ENCODE assay signal across 28 mouse cellular contexts in genomic region chrY:90718021-90718420, GRCm38 (mm10). TPM values are rescaled to one million over a fixed set of nuclear protein-coding genes. Genes with fewer than 3 reads are reported as not detected.
DNase-seq lines count a peak whose midpoint lies in the region; ATAC-seq and TF ChIP-seq lines count a peak whose summit lies in the region.
"Not testable (repeated sequence)": the region's sequence is repeated elsewhere in the genome, so short reads cannot be mapped to it uniquely, and the experiment has no call there.
"Had no signal": no experiment of that assay in that cellular context is flagged by ENCODE, and none has a peak within 500 bp of the region (broad histone marks: within the 10 kb centered on the region; RNA-seq: fewer than 3 reads in every experiment).

No protein-coding gene starts in this region.

- peak; percentile 40; the same call in 1 of the 2 replicates for ATAC-seq in forebrain, embryonic 14.5 days

- peaks cover 24% of the 10 kb centered on the region for H3K9me3 ChIP-seq in E14TG2a.4 (ENCODE audit: low read length)
- H3K9me3 ChIP-seq in ES-E14 (ENCODE audit: control insufficient read depth, insufficient read depth, low read depth, low read length); forebrain, embryonic 14.5 days (replicated peaks; ENCODE audit: control insufficient read depth, low read length): not testable (repeated sequence)

- in situ Hi-C loops in ES-E14 (cut with MboI; ENCODE audit: low sequenced_read_pairs in 2 of 2, unreplicated experiment in 2 of 2): not testable (repeated sequence)

- peak overlapping the region; percentile 5; the same call in 1 of the 2 replicates for H3K4me3 ChIP-seq in E14TG2a.4 (replicated peaks; ENCODE audit: low read length)
- H3K4me3 ChIP-seq in ES-E14 (ENCODE audit: insufficient read depth in 1 of 2, low read depth in 1 of 2, low read length in 2 of 2, poor library complexity in 1 of 2, severe bottlenecking in 1 of 2); forebrain, embryonic 14.5 days (ENCODE audit: low read depth, low read length): not testable (repeated sequence)

- not testable (repeated sequence) for TF ChIP-seq CTCF in E14TG2a.4 (conservative IDR thresholded peaks at IDR 0.05; ENCODE audit: low read length)

- not testable (repeated sequence) for H3K4me2 ChIP-seq in forebrain, embryonic 14.5 days (ENCODE audit: low read length)

- H3K4me1 ChIP-seq in E14TG2a.4 (replicated peaks; ENCODE audit: low read depth, low read length); ES-E14 (ENCODE audit: control insufficient read depth in 2 of 2, insufficient read depth in 2 of 2, low read length in 2 of 2, poor library complexity in 1 of 2); forebrain, embryonic 14.5 days (ENCODE audit: control insufficient read depth, insufficient read depth, low read length): not testable (repeated sequence)

- DNase-seq in CD4-positive helper T cell, adult 2 months (ENCODE audit: low read depth, low spot score): peak; percentile 36
- DNase-seq in ES-E14 (ENCODE audit: low read depth, low spot score) (peak; percentile 78), NIH3T3 (ENCODE audit: low read depth) (peak; percentile 13)
- not testable (repeated sequence) for DNase-seq in forebrain, embryonic 14.5 days (ENCODE audit: low spot score)
- DNase-seq in naive thymus-derived CD4-positive, alpha-beta T cell, adult 2 months (ENCODE audit: low read depth): peak; percentile 39
- peak; percentile 43 for DNase-seq in splenic B cell, adult 2 months (ENCODE audit: low read depth, low spot score)

- WGBS in forebrain, embryonic 14.5 days: 82% methylated on average over 9 of the region's 9 CpGs

- H3K36me3 ChIP-seq in E14TG2a.4 (ENCODE audit: insufficient read depth, low read length): peaks cover 16% of the 10 kb centered on the region
- not testable (repeated sequence) for H3K36me3 ChIP-seq in ES-E14 (ENCODE audit: control insufficient read depth, insufficient read depth, low read length, poor library complexity, severe bottlenecking); forebrain, embryonic 14.5 days (ENCODE audit: control insufficient read depth, insufficient read depth, low read length); splenic B cell, adult 2 months (ENCODE audit: control insufficient read depth, insufficient read depth, low read length, poor library complexity, severe bottlenecking)

- H3K27me3 ChIP-seq in E14TG2a.4 (ENCODE audit: insufficient read depth, low read length); forebrain, embryonic 14.5 days (replicated peaks; ENCODE audit: control insufficient read depth, insufficient read depth, low read length); splenic B cell, adult 2 months (ENCODE audit: control insufficient read depth, insufficient read depth, low read length, poor library complexity, severe bottlenecking): not testable (repeated sequence)

- not testable (repeated sequence) for H3K9ac ChIP-seq in ES-E14 (ENCODE audit: insufficient read depth, low read depth, low read length, poor library complexity, severe bottlenecking); forebrain, embryonic 14.5 days (ENCODE audit: low read length)

- H3K27ac ChIP-seq in ES-E14 (ENCODE audit: insufficient read depth, low read depth, low read length, poor library complexity, severe bottlenecking); forebrain, embryonic 14.5 days (ENCODE audit: low read depth, low read length): not testable (repeated sequence)

RNA-seq across cellular contexts. Expression of gene Gm21860, which starts 36.6 kb away (rescaled TPM):
- total RNA-seq in ES-E14 (2012; rRNA removed): not detected in 2 replicates
- not detected in 2 replicates for polyA plus RNA-seq in forebrain, embryonic 14.5 days (2014; fragmentation: Nextera tagmentation; extraction: Ambion mirVana)
- total RNA-seq: adrenal gland, adult 18-20 months; adrenal gland, postnatal 10 days; adrenal gland, postnatal 36 days; forebrain, postnatal 0 days; gastrocnemius, adult 8-10 months; gastrocnemius, postnatal 25 days; heart, adult 18-20 months; heart, postnatal 10 days; heart, postnatal 36 days had no signal
- polyA plus RNA-seq: embryonic facial prominence, embryonic 11.5 days; embryonic facial prominence, embryonic 14.5 days; forebrain, embryonic 10.5 days; forebrain, embryonic 13.5 days; forebrain, postnatal 0 days; gonadal fat pad, adult 2 months; heart, embryonic 12.5 days; heart, embryonic 15.5 days; hindbrain, embryonic 10.5 days; hindbrain, embryonic 13.5 days; hindbrain, embryonic 16.5 days; inflammation-experienced regulatory T-cells, adult 6 months; intestine, embryonic 16.5 days had no signal
